Mouse (Mus musculus) leukemia stem cell, adult 10-12 weeks (primary cell): ENCODE data around the gene Gm9125. TPM values are rescaled to one million over a fixed set of nuclear protein-coding genes. Genes with fewer than 3 reads are reported as not detected.

Experiments used
- polyA plus RNA-seq: library from polyadenylated mRNA; stranded (reverse); fragments of >175 nt; gene quantifications from 2 replicates; pipeline ENCODE4 v1.2.3, GENCODE M21; 2012; ENCODE audit warnings: low replicate concordance

The Gm9125 gene
- polyA plus RNA-seq: 0.25 TPM in 1 of 2 replicates, not detected in the other

GRCm38 (mm10) chr3:94054785-94055184, at the start of gene Gm9125:
Gene Gm9125 (minus strand): TSS chr3:94054885.

GRCm38 (mm10) chr3:94072544-94072943, 17.9 kb upstream of the Gm9125 start, which contains the start of gene Gm10697:
Gene Gm10697 (minus strand): TSS chr3:94072644.

Other genes starting within 250 kb of the Gm9125 start
- gene Tdpoz3, start 228.9 kb downstream of the Gm9125 start, polyA plus RNA-seq: not detected in 2 replicates
- gene Gm9117, start 111.3 kb downstream of the Gm9125 start, polyA plus RNA-seq: 0.44 TPM in 1 of 2 replicates, not detected in the other
- gene Tdpoz5, start 93.6 kb downstream of the Gm9125 start, polyA plus RNA-seq: not detected in 2 replicates
- gene Gm10697, start 17.8 kb upstream of the Gm9125 start, polyA plus RNA-seq: not detected in 2 replicates
- gene Gm10696, start 123.3 kb upstream of the Gm9125 start, polyA plus RNA-seq: not detected in 2 replicates
- gene Gm5286, start 141.8 kb upstream of the Gm9125 start, polyA plus RNA-seq: not detected in 2 replicates
- gene Gm4778, start 209.2 kb upstream of the Gm9125 start, polyA plus RNA-seq: not detected in 2 replicates